1 mouse cellular context compared by ENCODE assay signal in genomic region chr10:80899074-80899473, GRCm38 (mm10).
TF ChIP-seq lines count a peak whose summit lies in the region.

No protein-coding gene starts in this region.

TF ChIP-seq in MEL, 35 proteins besides CTCF, POLR2A, EP300 and RAD21:
- TF ChIP-seq POLR2AphosphoS2 (IDR thresholded peaks at IDR 0.05; ENCODE audit: low read length) (no peak), JUND (IDR thresholded peaks at IDR 0.05; ENCODE audit: low read depth, low read length) (no peak), NELFE (IDR thresholded peaks at IDR 0.05; ENCODE audit: low read depth, low read length) (no peak), CHD1 (IDR thresholded peaks at IDR 0.05; ENCODE audit: low read depth, low read length) (no peak), MYC (IDR thresholded peaks at IDR 0.05; ENCODE audit: low read depth, low read length) (no peak), ELF1 (IDR thresholded peaks at IDR 0.05; ENCODE audit: low read depth, low read length) (no peak), MAFK (IDR thresholded peaks at IDR 0.05; ENCODE audit: borderline replicate concordance, low read depth, low read length) (no peak), MXI1 (IDR thresholded peaks at IDR 0.05; ENCODE audit: low read depth, low read length) (no peak), USF2 (IDR thresholded peaks at IDR 0.05; ENCODE audit: borderline replicate concordance in 1 of 2, insufficient read depth in 1 of 2, low read depth in 1 of 2, low read length in 2 of 2) (no peak), NRF1 (IDR thresholded peaks at IDR 0.05; ENCODE audit: insufficient read depth, low read depth, low read length, poor library complexity, severe bottlenecking) (no peak), TBP (IDR thresholded peaks at IDR 0.05; ENCODE audit: low read depth, low read length) (no peak), RCOR1 (IDR thresholded peaks at IDR 0.05; ENCODE audit: low read depth, low read length) (no peak), CHD2 (IDR thresholded peaks at IDR 0.05; ENCODE audit: low read length) (no peak), KAT2A (conservative IDR thresholded peaks at IDR 0.05; ENCODE audit: low read depth, low read length) (no peak), E2F4 (IDR thresholded peaks at IDR 0.05; ENCODE audit: borderline replicate concordance, low read depth, low read length) (no peak), TAL1 (IDR thresholded peaks at IDR 0.05; ENCODE audit: low read length) (no peak), ZMIZ1 (IDR thresholded peaks at IDR 0.05; ENCODE audit: low read depth, low read length) (no peak)
TF ChIP-seq in MEL: peak in this region for 0.
